Mouse (Mus musculus) lung, adult 2 months (tissue): Measurements from ENCODE around the gene Dnajb8. TPM values are rescaled to one million over a fixed set of nuclear protein-coding genes. Genes with fewer than 3 reads are reported as not detected.

Experiments used
- DNase-seq: peaks from one replicate; pipeline ENCODE4 v3.0.0; 2022
- H3K4me1 ChIP-seq: fragments of 200-500 bp; 2 replicates; pipeline ENCODE4 v1.6.1; 2011; ENCODE audit warnings: low read length; ENCODE audit not compliant: control insufficient read depth, insufficient read depth
- H3K4me3 ChIP-seq: fragments of 200-500 bp; replicated peaks from 2 replicates; pipeline ENCODE3; 2011; ENCODE audit warnings: low read depth, mild to moderate bottlenecking, control low read depth, low read length; ENCODE audit errors: extremely low read depth
- CTCF ChIP-seq: fragments of 200-500 bp; IDR thresholded peaks from 2 replicates; pipeline ENCODE4 v1.5.1; 2011; ENCODE audit warnings: mild to moderate bottlenecking, low read length, control low read depth; ENCODE audit not compliant: insufficient read depth
- POLR2A ChIP-seq: fragments of 200-500 bp; IDR thresholded peaks from 2 replicates; pipeline ENCODE4 v1.6.1; 2011; ENCODE audit warnings: low read depth, mild to moderate bottlenecking, control low read depth, low read length, borderline replicate concordance; ENCODE audit errors: extremely low read depth
- WGBS: fragments of 180-500 bp; shearing (Covaris S2); methylation state at CpG from one replicate; pipeline ENCODE4 v1.1.7; 2018; 5-methylcytosine and 5-hydroxymethylcytosine counted together
- polyA plus RNA-seq: library from polyadenylated mRNA; depleted of rRNA; stranded (reverse); fragments of >200 nt; gene quantifications from 2 replicates; pipeline ENCODE4 v1.2.3, GENCODE M21; 2012; rRNA removed

Gene Dnajb8
- polyA plus RNA-seq, 1 experiment = not detected

- 75% methylated on average over 3 of the region's 3 CpGs for WGBS
- H3K4me3 ChIP-seq = no peak overlapping the region
- TF ChIP-seq POLR2A (no peak), CTCF (no peak)
- no peaks in the 10 kb centered on the region for H3K4me1 ChIP-seq
- DNase-seq = no peak
These were observed 45.0 kb downstream of the Dnajb8 start for GRCm38 (mm10) chr6:88267068-88267467.

- no peak for DNase-seq
- TF ChIP-seq POLR2A = no peak
- no peak for TF ChIP-seq CTCF
- H3K4me1 ChIP-seq = no peaks in the 10 kb centered on the region
- no peak overlapping the region for H3K4me3 ChIP-seq
- WGBS = 86% methylated on average over 2 of the region's 2 CpGs
These were observed 45.9 kb downstream of the Dnajb8 start for GRCm38 (mm10) chr6:88267970-88268369.

GRCm38 (mm10) chr6:88274623-88275022 lies 52.6 kb downstream of the Dnajb8 start:
- no peak for DNase-seq
- Histone ChIP-seq H3K4me1 (no peaks in the 10 kb centered on the region), H3K4me3 (no peak overlapping the region)
- WGBS = 68% methylated on average over 6 of the region's 6 CpGs
- TF ChIP-seq CTCF (no peak), POLR2A (no peak)

- TF ChIP-seq POLR2A = no peak
- TF ChIP-seq CTCF = no peak
- 85% methylated on average over 4 of the region's 4 CpGs for WGBS
These were observed 54.2 kb downstream of the Dnajb8 start for GRCm38 (mm10) chr6:88276221-88276620.

GRCm38 (mm10) chr6:88277242-88277641 lies 55.2 kb downstream of the Dnajb8 start:
- no peaks in the 10 kb centered on the region for H3K4me1 ChIP-seq
- DNase-seq = no peak
- H3K4me3 ChIP-seq = no peak overlapping the region
- TF ChIP-seq CTCF = no peak
- no peak for TF ChIP-seq POLR2A
- WGBS = 95% methylated on average over 4 of the region's 4 CpGs

More at GRCm38 (mm10) chr6:88276221-88276620, 54.2 kb downstream of the Dnajb8 start:
- DNase-seq = no peak
- Histone ChIP-seq H3K4me3 (no peak overlapping the region), H3K4me1 (no peaks in the 10 kb centered on the region)

GRCm38 (mm10) chr6:88278141-88278540 lies 56.1 kb downstream of the Dnajb8 start:
- TF ChIP-seq POLR2A (no peak), CTCF (no peak)
- 90% methylated on average over 2 of the region's 2 CpGs for WGBS
- Histone ChIP-seq H3K4me1 (no peaks in the 10 kb centered on the region), H3K4me3 (no peak overlapping the region)
- no peak for DNase-seq

- 79% methylated on average over 6 of the region's 6 CpGs for WGBS
- no peak for DNase-seq
- no peak overlapping the region for H3K4me3 ChIP-seq
- TF ChIP-seq POLR2A = no peak
- TF ChIP-seq CTCF = no peak
- no peaks in the 10 kb centered on the region for H3K4me1 ChIP-seq
These were observed 68.2 kb downstream of the Dnajb8 start for GRCm38 (mm10) chr6:88290129-88290766.

GRCm38 (mm10) chr6:88292274-88292909 lies 70.3 kb downstream of the Dnajb8 start:
- WGBS = 63% methylated on average over 4 of the region's 4 CpGs
- Histone ChIP-seq H3K4me1 (no peaks in the 10 kb centered on the region), H3K4me3 (no peak overlapping the region)
- DNase-seq = no peak
- TF ChIP-seq CTCF (no peak), POLR2A (no peak)

GRCm38 (mm10) chr6:88299491-88299890 lies 77.4 kb downstream of the Dnajb8 start:
- Histone ChIP-seq H3K4me1 (no peaks in the 10 kb centered on the region), H3K4me3 (no peak overlapping the region)
- no peak for DNase-seq
- 80% methylated on average over 2 of the region's 2 CpGs for WGBS
- TF ChIP-seq POLR2A (no peak), CTCF (no peak)

GRCm38 (mm10) chr6:88301234-88301633 lies 79.2 kb downstream of the Dnajb8 start:
- WGBS = 67% methylated on average over 7 of the region's 7 CpGs
- DNase-seq = no peak
- TF ChIP-seq POLR2A (no peak), CTCF (no peak)
- Histone ChIP-seq H3K4me1 (peaks cover 6% of the 10 kb centered on the region; the same call in 1 of the 2 replicates), H3K4me3 (no peak overlapping the region)

Other genes with a start within 250 kb of the Dnajb8 start
- 4.1 and 5.3 TPM in 2 replicates for gene H1fx, start 240.6 kb upstream of the Dnajb8 start, polyA plus RNA-seq
- gene Rab7, start 177.0 kb upstream of the Dnajb8 start, polyA plus RNA-seq = 160 and 241 TPM in 2 replicates
- gene Rpn1, start 137.8 kb upstream of the Dnajb8 start, polyA plus RNA-seq = 127 and 179 TPM in 2 replicates
- gene Gata2, start 28.4 kb upstream of the Dnajb8 start, polyA plus RNA-seq = 184 and 333 TPM in 2 replicates
- gene Eefsec, start 224.3 kb downstream of the Dnajb8 start, polyA plus RNA-seq = 14.0 and 16.9 TPM in 2 replicates
- gene Ruvbl1, start 243.1 kb downstream of the Dnajb8 start, polyA plus RNA-seq = 18.2 and 22.4 TPM in 2 replicates